Mouse (Mus musculus): ENCODE measurements at regions not wholly inside any gene's neighbourhood (a gene's known extent, or its start where the extent isn't known, plus 50 kb on each side); places are given as distances from the start of the nearest gene placed in this dataset.

DNA sequence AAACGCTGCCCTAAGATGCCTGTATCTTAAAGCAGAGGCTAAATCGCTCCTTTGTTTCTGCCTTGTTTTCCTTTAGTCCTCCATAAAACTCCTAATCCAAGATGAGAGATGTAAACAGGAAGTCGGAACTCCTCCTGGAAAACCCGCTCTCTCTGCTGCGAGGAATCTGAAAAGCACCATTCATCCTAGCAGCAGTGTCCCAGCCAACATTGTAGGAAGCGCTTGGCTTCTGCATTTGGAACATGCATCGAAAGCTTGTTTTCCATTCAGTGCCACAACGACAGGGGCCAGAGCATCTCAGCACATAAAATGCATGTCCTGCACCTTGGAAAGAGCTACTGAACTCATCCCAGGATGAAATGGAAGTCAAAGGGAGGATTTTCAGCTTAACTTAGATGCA, 1028.1 kb downstream of the 9330182O14Rik start:
- no peak for TF ChIP-seq CTCF (IDR thresholded peaks at IDR 0.05; ENCODE audit: low read depth)
- TF ChIP-seq EP300 (IDR thresholded peaks at IDR 0.05; ENCODE audit: low read depth), result no peak

All from liver, embryonic 14.5 days (tissue).